Mouse (Mus musculus): ENCODE results near the gene Emc10. TPM values are rescaled to one million over a fixed set of nuclear protein-coding genes. Genes with fewer than 3 reads are reported as not detected.
A peak's percentile ranks its signal among the peaks of the same experiment; 100 is the strongest.

The Emc10 gene
- total and polyA plus RNA-seq, 3 experiments: 91.4 to 149 TPM; not detected in 1

DNA sequence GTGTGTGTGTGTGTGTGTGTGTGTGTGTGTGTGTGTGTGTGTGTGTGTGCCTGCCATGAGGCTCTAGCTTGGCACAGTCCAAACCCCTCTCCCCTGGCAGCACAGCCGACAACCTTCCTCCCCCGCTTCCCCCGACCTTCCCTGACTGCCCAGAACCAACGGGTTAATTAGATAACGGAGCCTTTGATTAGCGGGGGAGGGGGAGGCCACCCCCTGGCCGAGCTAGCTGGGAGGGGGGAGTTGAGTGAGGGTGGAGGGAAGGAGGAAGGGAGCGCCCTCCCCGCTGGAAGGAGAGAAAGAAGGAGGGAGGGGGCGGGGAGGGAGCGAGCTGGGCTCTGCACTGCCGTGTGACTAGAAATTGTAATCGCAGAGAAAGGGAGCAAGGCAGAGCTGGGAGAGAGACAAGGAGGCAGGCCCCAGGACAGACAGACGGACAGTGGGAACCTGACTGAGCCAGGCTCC, 54.6 kb downstream of the Emc10 start:
- TF ChIP-seq POLR2AphosphoS5 (IDR thresholded peaks at IDR 0.05; ENCODE audit: borderline replicate concordance, low read depth, low read length) (no peak), ZC3H11A (IDR thresholded peaks at IDR 0.05; ENCODE audit: low read depth, low read length) (no peak), ZNF384 (IDR thresholded peaks at IDR 0.05; ENCODE audit: low read depth, low read length) (no peak), JUND (IDR thresholded peaks at IDR 0.05; ENCODE audit: low read depth, low read length) (no peak), MYB (IDR thresholded peaks at IDR 0.05; ENCODE audit: low read depth, low read length) (no peak)
- Histone ChIP-seq H3K79me2 (ENCODE audit: control insufficient read depth, insufficient read depth, low read length, poor library complexity) (no peaks in the 10 kb centered on the region), H3K4me3 (ENCODE audit: control insufficient read depth in 1 of 2, insufficient read depth in 1 of 2, low read depth in 2 of 2, low read length in 2 of 2) (peak overlapping the region in 1 of 2 experiments; percentile 22; a peak in 1 of 4 replicates), H3K9me3 (replicated peaks; ENCODE audit: insufficient read depth, low read length) (no peaks in the 10 kb centered on the region), H3K27me3 (ENCODE audit: control insufficient read depth in 1 of 2, insufficient read depth in 2 of 2, low read length in 2 of 2) (peaks cover 0 to 1% of the 10 kb centered on the region in 2 experiments; a peak in 3 of 4 replicates), H3K36me3 (ENCODE audit: control insufficient read depth in 1 of 2, insufficient read depth in 2 of 2, low read length in 2 of 2) (no peaks in the 10 kb centered on the region), H3K4me1 (ENCODE audit: control insufficient read depth in 1 of 2, insufficient read depth in 2 of 2, low read length in 2 of 2) (no peaks in the 10 kb centered on the region), H3K27ac (ENCODE audit: control insufficient read depth, low read depth, low read length) (no peak overlapping the region), H3K9ac (ENCODE audit: control insufficient read depth, low read depth, low read length, poor library complexity, severe bottlenecking) (peak overlapping the region; percentile 38)
- peak; percentile 11 for DNase-seq (ENCODE audit: low read depth, low spot score)

- TF ChIP-seq KAT2A (conservative IDR thresholded peaks at IDR 0.05; ENCODE audit: low read depth, low read length) (no peak), JUND (IDR thresholded peaks at IDR 0.05; ENCODE audit: low read depth, low read length) (no peak), MYB (IDR thresholded peaks at IDR 0.05; ENCODE audit: low read depth, low read length) (no peak), CTCF (IDR thresholded peaks at IDR 0.05 in 2 of 3, conservative IDR thresholded peaks at IDR 0.05 in 1 of 3; ENCODE audit: control insufficient read depth in 1 of 3, insufficient read depth in 1 of 3, low read depth in 2 of 3, low read length in 3 of 3, poor library complexity in 1 of 3, severe bottlenecking in 1 of 3) (no peak), MAZ (IDR thresholded peaks at IDR 0.05; ENCODE audit: low read depth, low read length) (no peak)
- no peak overlapping the region for H3K27ac ChIP-seq (ENCODE audit: control insufficient read depth, low read depth, low read length)
- H3K27me3 ChIP-seq (ENCODE audit: control insufficient read depth in 1 of 2, insufficient read depth in 2 of 2, low read length in 2 of 2): peaks cover 0 to 1% of the 10 kb centered on the region in 2 experiments; a peak in 3 of 4 replicates
- H3K9ac ChIP-seq (ENCODE audit: control insufficient read depth, low read depth, low read length, poor library complexity, severe bottlenecking): no peak overlapping the region
- H3K4me3 ChIP-seq (ENCODE audit: control insufficient read depth in 1 of 2, insufficient read depth in 1 of 2, low read depth in 2 of 2, low read length in 2 of 2): no peak overlapping the region
- no peaks in the 10 kb centered on the region for H3K36me3 ChIP-seq (ENCODE audit: control insufficient read depth in 1 of 2, insufficient read depth in 2 of 2, low read length in 2 of 2)
- no peaks in the 10 kb centered on the region for H3K4me1 ChIP-seq (ENCODE audit: control insufficient read depth in 1 of 2, insufficient read depth in 2 of 2, low read length in 2 of 2)
- no peaks in the 10 kb centered on the region for H3K79me2 ChIP-seq (ENCODE audit: control insufficient read depth, insufficient read depth, low read length, poor library complexity)
- no peaks in the 10 kb centered on the region for H3K9me3 ChIP-seq (replicated peaks; ENCODE audit: insufficient read depth, low read length)
- no peak for DNase-seq (ENCODE audit: low read depth, low spot score)
These were observed 55.1 kb downstream of the Emc10 start for GRCm38 (mm10) chr7:44441180-44441579.

- Histone ChIP-seq H3K4me1 (ENCODE audit: control insufficient read depth in 1 of 2, insufficient read depth in 2 of 2, low read length in 2 of 2) (no peaks in the 10 kb centered on the region), H3K27ac (ENCODE audit: control insufficient read depth, low read depth, low read length) (no peak overlapping the region), H3K36me3 (ENCODE audit: control insufficient read depth in 1 of 2, insufficient read depth in 2 of 2, low read length in 2 of 2) (no peaks in the 10 kb centered on the region), H3K9me3 (replicated peaks; ENCODE audit: insufficient read depth, low read length) (no peaks in the 10 kb centered on the region), H3K9ac (ENCODE audit: control insufficient read depth, low read depth, low read length, poor library complexity, severe bottlenecking) (no peak overlapping the region), H3K27me3 (ENCODE audit: control insufficient read depth in 1 of 2, insufficient read depth in 2 of 2, low read length in 2 of 2) (peaks cover 0 to 1% of the 10 kb centered on the region in 2 experiments; a peak in 3 of 4 replicates), H3K79me2 (ENCODE audit: control insufficient read depth, insufficient read depth, low read length, poor library complexity) (no peaks in the 10 kb centered on the region), H3K4me3 (ENCODE audit: control insufficient read depth in 1 of 2, insufficient read depth in 1 of 2, low read depth in 2 of 2, low read length in 2 of 2) (no peak overlapping the region)
- TF ChIP-seq TBP (IDR thresholded peaks at IDR 0.05; ENCODE audit: low read depth, low read length): no peak
- no peak for DNase-seq (ENCODE audit: low read depth, low spot score)
These were observed 55.9 kb downstream of the Emc10 start for GRCm38 (mm10) chr7:44440479-44440878.

Other genes with a start within 250 kb of the Emc10 start
- gene 1700028J19Rik, start 249.8 kb downstream of the Emc10 start, total RNA-seq (2012; rRNA removed): 0.46 and 0.62 TPM in 2 replicates
- 1 to 10 TPM in 1 of 2 experiments, not detected in 1; 1.2 TPM for gene 1700028J19Rik, start 249.8 kb downstream of the Emc10 start, polyA plus RNA-seq (2012; ENCODE audit: insufficient read depth in 1 of 2, insufficient read length in 2 of 2, low read depth in 1 of 2, low replicate concordance in 2 of 2, missing spikeins in 1 of 2)
- 89.1 and 148 TPM in 2 replicates for gene 2410002F23Rik, start 249.8 kb downstream of the Emc10 start, total RNA-seq (2012; rRNA removed)
- gene 2410002F23Rik, start 249.8 kb downstream of the Emc10 start, polyA plus RNA-seq (2012; ENCODE audit: insufficient read depth in 1 of 2, insufficient read length in 2 of 2, low read depth in 1 of 2, low replicate concordance in 2 of 2, missing spikeins in 1 of 2): 100 to 1,000 TPM; 174 to 841 TPM
- gene Acp4, start 239.2 kb downstream of the Emc10 start, total RNA-seq (2012; rRNA removed): 0.10 and 0.12 TPM in 2 replicates
- gene Acp4, start 239.2 kb downstream of the Emc10 start, polyA plus RNA-seq (2012; ENCODE audit: insufficient read depth in 1 of 2, insufficient read length in 2 of 2, low read depth in 1 of 2, low replicate concordance in 2 of 2, missing spikeins in 1 of 2): under 1 TPM in 1 of 2 experiments, not detected in 1; 0.14 TPM
- not detected in 2 replicates for gene Gm15517, start 235.1 kb downstream of the Emc10 start, total RNA-seq (2012; rRNA removed)
- gene Gm15517, start 235.1 kb downstream of the Emc10 start, polyA plus RNA-seq (2012; ENCODE audit: insufficient read depth in 1 of 2, insufficient read length in 2 of 2, low read depth in 1 of 2, low replicate concordance in 2 of 2, missing spikeins in 1 of 2): not detected
- gene Clec11a, start 189.6 kb downstream of the Emc10 start, total RNA-seq (2012; rRNA removed): 0.33 and 0.39 TPM in 2 replicates
- gene Clec11a, start 189.6 kb downstream of the Emc10 start, polyA plus RNA-seq (2012; ENCODE audit: insufficient read depth in 1 of 2, insufficient read length in 2 of 2, low read depth in 1 of 2, low replicate concordance in 2 of 2, missing spikeins in 1 of 2): under 1 TPM in 1 of 2 experiments, not detected in 1; 0.33 TPM
- gene Shank1, start 186.3 kb downstream of the Emc10 start, total RNA-seq (2012; rRNA removed): 0.12 and 0.29 TPM in 2 replicates
- 1 to 10 TPM in 1 of 2 experiments, not detected in 1; 3.9 TPM for gene Shank1, start 186.3 kb downstream of the Emc10 start, polyA plus RNA-seq (2012; ENCODE audit: insufficient read depth in 1 of 2, insufficient read length in 2 of 2, low read depth in 1 of 2, low replicate concordance in 2 of 2, missing spikeins in 1 of 2)
- 0.08 and 0.20 TPM in 2 replicates for gene Syt3, start 112.4 kb downstream of the Emc10 start, total RNA-seq (2012; rRNA removed)
- gene Syt3, start 112.4 kb downstream of the Emc10 start, polyA plus RNA-seq (2012; ENCODE audit: insufficient read depth in 1 of 2, insufficient read length in 2 of 2, low read depth in 1 of 2, low replicate concordance in 2 of 2, missing spikeins in 1 of 2): under 1 TPM in 1 of 2 experiments, not detected in 1; 0.56 TPM
- not detected in 2 replicates for gene 1700008O03Rik, start 110.7 kb downstream of the Emc10 start, total RNA-seq (2012; rRNA removed)
- under 1 TPM in 1 of 2 experiments, not detected in 1; 0.95 TPM for gene 1700008O03Rik, start 110.7 kb downstream of the Emc10 start, polyA plus RNA-seq (2012; ENCODE audit: insufficient read depth in 1 of 2, insufficient read length in 2 of 2, low read depth in 1 of 2, low replicate concordance in 2 of 2, missing spikeins in 1 of 2)
- 0.52 and 0.58 TPM in 2 replicates for gene Lrrc4b, start 67.5 kb downstream of the Emc10 start, total RNA-seq (2012; rRNA removed)
- gene Lrrc4b, start 67.5 kb downstream of the Emc10 start, polyA plus RNA-seq (2012; ENCODE audit: insufficient read depth in 1 of 2, insufficient read length in 2 of 2, low read depth in 1 of 2, low replicate concordance in 2 of 2, missing spikeins in 1 of 2): 1 to 10 TPM in 1 of 2 experiments, not detected in 1; 4.4 TPM
- gene Aspdh, start 31.1 kb downstream of the Emc10 start, total RNA-seq (2012; rRNA removed): not detected in 2 replicates
- gene Aspdh, start 31.1 kb downstream of the Emc10 start, polyA plus RNA-seq (2012; ENCODE audit: insufficient read depth in 1 of 2, insufficient read length in 2 of 2, low read depth in 1 of 2, low replicate concordance in 2 of 2, missing spikeins in 1 of 2): under 1 TPM in 1 of 2 experiments, not detected in 1; 0.89 TPM
- 58.4 and 95.5 TPM in 2 replicates for gene Josd2, start 28.5 kb downstream of the Emc10 start, total RNA-seq (2012; rRNA removed)
- gene Josd2, start 28.5 kb downstream of the Emc10 start, polyA plus RNA-seq (2012; ENCODE audit: insufficient read depth in 1 of 2, insufficient read length in 2 of 2, low read depth in 1 of 2, low replicate concordance in 2 of 2, missing spikeins in 1 of 2): 100 to 1,000 TPM in 1 of 2 experiments, not detected in 1; 141 TPM
- 0.69 and 1.2 TPM in 2 replicates for gene Fam71e1, start 52 bp upstream of the Emc10 start, total RNA-seq (2012; rRNA removed)
- 1 to 10 TPM in 1 of 2 experiments, not detected in 1; 2.0 TPM for gene Fam71e1, start 52 bp upstream of the Emc10 start, polyA plus RNA-seq (2012; ENCODE audit: insufficient read depth in 1 of 2, insufficient read length in 2 of 2, low read depth in 1 of 2, low replicate concordance in 2 of 2, missing spikeins in 1 of 2)
- not detected in 2 replicates for gene Mybpc2, start 28.1 kb upstream of the Emc10 start, total RNA-seq (2012; rRNA removed)
- gene Mybpc2, start 28.1 kb upstream of the Emc10 start, polyA plus RNA-seq (2012; ENCODE audit: insufficient read depth in 1 of 2, insufficient read length in 2 of 2, low read depth in 1 of 2, low replicate concordance in 2 of 2, missing spikeins in 1 of 2): not detected
- 0.04 and 0.10 TPM in 2 replicates for gene Spib, start 35.5 kb upstream of the Emc10 start, total RNA-seq (2012; rRNA removed)
- under 1 TPM in 1 of 2 experiments, not detected in 1; 0.13 TPM for gene Spib, start 35.5 kb upstream of the Emc10 start, polyA plus RNA-seq (2012; ENCODE audit: insufficient read depth in 1 of 2, insufficient read length in 2 of 2, low read depth in 1 of 2, low replicate concordance in 2 of 2, missing spikeins in 1 of 2)
- 82.6 and 87.8 TPM in 2 replicates for gene Pold1, start 52.3 kb upstream of the Emc10 start, total RNA-seq (2012; rRNA removed)
- gene Pold1, start 52.3 kb upstream of the Emc10 start, polyA plus RNA-seq (2012; ENCODE audit: insufficient read depth in 1 of 2, insufficient read length in 2 of 2, low read depth in 1 of 2, low replicate concordance in 2 of 2, missing spikeins in 1 of 2): 100 to 1,000 TPM in 1 of 2 experiments, not detected in 1; 104 TPM
- 42.3 and 49.7 TPM in 2 replicates for gene Nr1h2, start 57.4 kb upstream of the Emc10 start, total RNA-seq (2012; rRNA removed)
- gene Nr1h2, start 57.4 kb upstream of the Emc10 start, polyA plus RNA-seq (2012; ENCODE audit: insufficient read depth in 1 of 2, insufficient read length in 2 of 2, low read depth in 1 of 2, low replicate concordance in 2 of 2, missing spikeins in 1 of 2): 10 to 100 TPM in 1 of 2 experiments, not detected in 1; 82.3 TPM
- gene Napsa, start 75.9 kb upstream of the Emc10 start, total RNA-seq (2012; rRNA removed): 0.23 TPM in 1 of 2 replicates, not detected in the other
- under 1 TPM in 1 of 2 experiments, not detected in 1; 0.33 TPM for gene Napsa, start 75.9 kb upstream of the Emc10 start, polyA plus RNA-seq (2012; ENCODE audit: insufficient read depth in 1 of 2, insufficient read length in 2 of 2, low read depth in 1 of 2, low replicate concordance in 2 of 2, missing spikeins in 1 of 2)
- not detected in 2 replicates for gene Kcnc3, start 94.1 kb upstream of the Emc10 start, total RNA-seq (2012; rRNA removed)
- gene Kcnc3, start 94.1 kb upstream of the Emc10 start, polyA plus RNA-seq (2012; ENCODE audit: insufficient read depth in 1 of 2, insufficient read length in 2 of 2, low read depth in 1 of 2, low replicate concordance in 2 of 2, missing spikeins in 1 of 2): not detected
- under 0.01 and 0.07 TPM in 2 replicates for gene Myh14, start 174.3 kb upstream of the Emc10 start, total RNA-seq (2012; rRNA removed)
- under 1 TPM in 1 of 2 experiments, not detected in 1; 0.08 TPM for gene Myh14, start 174.3 kb upstream of the Emc10 start, polyA plus RNA-seq (2012; ENCODE audit: insufficient read depth in 1 of 2, insufficient read length in 2 of 2, low read depth in 1 of 2, low replicate concordance in 2 of 2, missing spikeins in 1 of 2)
- not detected in 2 replicates for gene Izumo2, start 212.2 kb upstream of the Emc10 start, total RNA-seq (2012; rRNA removed)
- gene Izumo2, start 212.2 kb upstream of the Emc10 start, polyA plus RNA-seq (2012; ENCODE audit: insufficient read depth in 1 of 2, insufficient read length in 2 of 2, low read depth in 1 of 2, low replicate concordance in 2 of 2, missing spikeins in 1 of 2): not detected